Mouse (Mus musculus) small intestine, adult 2 months (tissue): ENCODE results near the gene Pld4.

Experiments
- CTCF ChIP-seq: fragments of 200-500 bp; IDR thresholded peaks from 2 replicates; pipeline ENCODE4 v1.5.1; 2012; ENCODE audit warnings: low read depth, mild to moderate bottlenecking, control low read depth, inconsistent platforms, low read length, moderate library complexity, mixed read lengths; ENCODE audit not compliant: insufficient replicate concordance, insufficient read length; ENCODE audit errors: extremely low read depth
- POLR2A ChIP-seq: fragments of 200-500 bp; IDR thresholded peaks from 2 replicates; pipeline ENCODE4 v1.6.1; 2012; ENCODE audit warnings: low read depth, mild to moderate bottlenecking, control low read depth, inconsistent platforms, low read length, moderate library complexity

DNA sequence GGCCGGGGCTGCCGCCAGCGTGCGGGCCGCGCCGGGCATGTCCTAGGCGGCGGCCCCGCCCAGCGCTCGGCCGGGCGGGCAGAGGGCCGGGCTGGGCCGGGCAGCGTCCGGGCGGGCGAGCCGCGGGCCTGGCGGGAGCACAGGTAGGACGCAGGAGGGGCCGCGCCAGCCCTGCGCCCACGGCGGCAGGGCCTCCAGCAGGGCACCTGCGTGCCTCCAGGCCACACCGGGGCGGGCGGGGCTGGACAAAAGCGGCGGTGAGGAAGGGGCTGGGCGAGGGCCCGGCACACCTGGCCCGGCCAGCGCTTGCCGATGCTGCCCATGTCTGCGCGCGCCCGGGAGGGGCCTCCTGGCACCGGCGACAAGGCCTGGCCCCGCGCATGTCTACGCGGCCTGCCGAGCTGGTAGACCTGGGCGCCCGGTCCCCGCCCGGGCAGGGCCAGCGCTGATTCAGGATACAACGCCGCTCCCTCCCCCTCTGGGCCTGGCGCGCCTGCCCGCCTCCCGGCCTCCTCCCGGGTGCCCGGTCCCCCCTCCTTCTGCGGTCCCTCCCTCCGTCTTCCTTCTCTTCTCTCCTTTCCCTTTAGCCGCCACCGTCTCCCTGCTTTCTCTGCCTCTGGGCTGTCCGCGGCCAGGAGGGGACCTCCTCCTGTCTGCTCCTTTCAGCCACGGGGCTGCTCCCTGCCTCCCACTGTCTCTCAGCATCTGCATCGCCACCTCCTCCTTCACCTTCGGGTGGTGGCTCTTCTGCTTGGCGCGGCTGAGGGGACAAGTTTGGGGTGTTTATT is 38.0 kb upstream of the Pld4 start:
- no peak for TF ChIP-seq POLR2A
- no peak for TF ChIP-seq CTCF
